Mouse (Mus musculus) ES-Bruce4 (cell line): ENCODE results near the gene Bloc1s3. TPM values are rescaled to one million over a fixed set of nuclear protein-coding genes. Genes with fewer than 3 reads are reported as not detected.

Source experiments
- H3K27ac ChIP-seq: 2 replicates; pipeline ENCODE4 v1.5.1; 2012; ENCODE audit warnings: low read length, inconsistent platforms; ENCODE audit not compliant: insufficient read depth
- H3K27me3 ChIP-seq: 2 replicates; pipeline ENCODE4 v1.6.1; 2012; ENCODE audit warnings: mild to moderate bottlenecking, low read length, inconsistent platforms; ENCODE audit not compliant: control insufficient read depth, poor library complexity, insufficient read depth, severe bottlenecking
- H3K36me3 ChIP-seq: 2 replicates; pipeline ENCODE4 v1.6.1; 2012; ENCODE audit warnings: inconsistent platforms, mild to moderate bottlenecking, low read length, moderate library complexity; ENCODE audit not compliant: control insufficient read depth, poor library complexity, insufficient read depth, severe bottlenecking
- H3K4me1 ChIP-seq: one replicate; pipeline ENCODE4 v1.8.1; 2011; ENCODE audit warnings: low read length; ENCODE audit not compliant: control insufficient read depth, insufficient read depth
- H3K4me3 ChIP-seq: 2 replicates; pipeline ENCODE4 v1.5.1; 2011; ENCODE audit warnings: low read depth, mild to moderate bottlenecking, low read length
- H3K9ac ChIP-seq: 2 replicates; pipeline ENCODE4 v1.6.1; 2012; ENCODE audit warnings: low read depth, mild to moderate bottlenecking, inconsistent platforms; ENCODE audit not compliant: poor library complexity, severe bottlenecking
- H3K9me3 ChIP-seq: replicated peaks from 2 replicates; pipeline ENCODE4 v1.6.1; 2012; ENCODE audit warnings: mild to moderate bottlenecking, low read length, inconsistent platforms; ENCODE audit not compliant: control insufficient read depth, poor library complexity, insufficient read depth, severe bottlenecking
- CTCF ChIP-seq: IDR thresholded peaks from one replicate; pipeline ENCODE4 v1.8.1; 2011; ENCODE audit warnings: low read depth, low read length
- EP300 ChIP-seq: IDR thresholded peaks from 2 replicates; pipeline ENCODE4 v1.6.1; 2011; ENCODE audit warnings: low read depth, low read length; ENCODE audit not compliant: insufficient read depth
- POLR2A ChIP-seq: IDR thresholded peaks from one replicate; pipeline ENCODE4 v1.8.1; 2011; ENCODE audit warnings: low read length; ENCODE audit not compliant: insufficient read depth
- polyA plus RNA-seq: library from polyadenylated mRNA; stranded (reverse); fragments of >200 nt; gene quantifications from 2 replicates; pipeline ENCODE4 v1.2.4, GENCODE M21; 2011; ENCODE audit warnings: low read depth; ENCODE audit not compliant: missing spikeins, insufficient read depth, insufficient read length

The Bloc1s3 gene
- polyA plus RNA-seq, 1 experiment = 5.7 TPM

DNA sequence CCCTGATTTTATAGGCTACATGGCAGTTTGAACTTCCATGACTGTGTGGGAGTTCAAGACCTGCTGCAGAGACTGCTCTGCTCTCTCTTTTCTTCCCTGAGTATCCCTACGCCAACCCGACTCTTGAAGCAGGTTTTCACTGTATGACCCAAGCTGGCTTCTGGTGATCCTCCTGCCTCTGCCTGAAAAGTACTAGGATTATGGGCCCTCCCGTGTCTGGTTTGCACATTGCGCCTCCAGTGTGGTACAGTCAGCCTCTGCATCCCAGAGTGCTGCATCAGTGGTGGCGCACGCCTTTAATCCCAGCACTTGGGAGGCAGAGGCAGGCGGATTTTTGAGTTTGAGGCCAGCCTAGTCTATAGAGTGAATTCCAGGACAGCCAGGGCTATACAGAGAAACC lies 1.6 kb upstream of the Bloc1s3 start:
- Histone ChIP-seq H3K27ac (no peak overlapping the region), H3K4me3 (peak overlapping the region; percentile 12), H3K9me3 (no peaks in the 10 kb centered on the region), H3K27me3 (no peaks in the 10 kb centered on the region), H3K4me1 (peaks cover 2% of the 10 kb centered on the region), H3K36me3 (no peaks in the 10 kb centered on the region), H3K9ac (peak overlapping the region; percentile 71)
- TF ChIP-seq CTCF = no peak
- no peak for TF ChIP-seq POLR2A
- no peak for TF ChIP-seq EP300

DNA sequence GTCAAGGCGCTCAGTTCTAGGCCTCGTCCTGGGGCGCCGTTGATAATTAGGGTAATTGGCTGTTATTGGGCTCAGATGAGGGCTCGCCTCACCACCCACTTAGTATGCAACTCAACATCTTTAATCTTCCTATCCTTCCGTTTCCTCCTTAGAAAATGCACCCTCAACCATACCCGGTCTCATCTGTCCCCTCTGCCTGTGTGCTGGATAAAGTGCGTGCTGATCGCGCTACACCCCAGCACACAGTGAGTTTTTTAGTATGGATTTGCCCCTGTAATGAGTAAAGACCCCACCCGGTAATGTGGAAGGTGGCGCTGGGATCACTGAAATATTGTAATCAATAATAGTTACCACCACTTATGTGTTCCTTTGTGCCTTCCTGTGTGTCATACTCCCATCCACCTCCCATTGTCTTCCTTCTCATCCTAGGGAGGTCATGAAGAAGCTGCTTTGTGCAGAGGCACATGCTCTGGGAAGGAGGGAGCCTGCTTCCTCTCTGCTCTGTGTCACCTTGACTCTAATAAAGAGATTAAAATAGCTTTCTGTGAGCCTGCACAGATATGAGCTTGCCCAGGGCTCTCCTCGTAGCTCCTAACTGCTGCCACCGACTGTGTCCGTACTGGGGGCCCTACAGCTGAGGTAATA lies 879 bp upstream of the Bloc1s3 start:
- no peak overlapping the region for H3K27ac ChIP-seq
- peak overlapping the region; percentile 90 for H3K4me3 ChIP-seq
- H3K9ac ChIP-seq = peak overlapping the region; percentile 71
- H3K4me1 ChIP-seq = no peaks in the 10 kb centered on the region
- H3K27me3 ChIP-seq = no peaks in the 10 kb centered on the region
- no peaks in the 10 kb centered on the region for H3K36me3 ChIP-seq
- H3K9me3 ChIP-seq = no peaks in the 10 kb centered on the region
- no peak for TF ChIP-seq POLR2A
- TF ChIP-seq EP300 = no peak
- no peak for TF ChIP-seq CTCF

DNA sequence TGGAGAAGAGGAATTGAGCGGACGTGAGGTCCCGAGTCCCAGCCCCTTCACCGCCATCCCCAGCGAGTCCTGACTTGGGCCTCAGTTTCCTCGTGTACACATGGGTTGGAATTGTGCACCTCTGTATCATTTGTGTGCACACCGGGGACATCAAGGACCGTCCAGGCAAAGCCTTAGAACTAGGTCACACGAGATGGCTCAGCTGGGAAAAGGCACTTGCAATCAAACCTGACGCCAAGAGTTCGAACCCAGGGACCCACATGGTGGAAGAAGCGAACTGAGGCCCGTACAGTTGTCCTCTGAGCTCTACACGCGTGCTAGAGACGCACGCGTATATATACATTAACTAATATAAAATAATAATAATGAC lies 570 bp downstream of the Bloc1s3 start:
- Histone ChIP-seq H3K4me3 (peak overlapping the region; percentile 86), H3K9me3 (no peaks in the 10 kb centered on the region), H3K4me1 (no peaks in the 10 kb centered on the region), H3K27ac (peak overlapping the region; percentile 24; the same call in 1 of the 2 replicates), H3K27me3 (no peaks in the 10 kb centered on the region), H3K36me3 (no peaks in the 10 kb centered on the region), H3K9ac (peak overlapping the region; percentile 71)
- TF ChIP-seq POLR2A = no peak

DNA sequence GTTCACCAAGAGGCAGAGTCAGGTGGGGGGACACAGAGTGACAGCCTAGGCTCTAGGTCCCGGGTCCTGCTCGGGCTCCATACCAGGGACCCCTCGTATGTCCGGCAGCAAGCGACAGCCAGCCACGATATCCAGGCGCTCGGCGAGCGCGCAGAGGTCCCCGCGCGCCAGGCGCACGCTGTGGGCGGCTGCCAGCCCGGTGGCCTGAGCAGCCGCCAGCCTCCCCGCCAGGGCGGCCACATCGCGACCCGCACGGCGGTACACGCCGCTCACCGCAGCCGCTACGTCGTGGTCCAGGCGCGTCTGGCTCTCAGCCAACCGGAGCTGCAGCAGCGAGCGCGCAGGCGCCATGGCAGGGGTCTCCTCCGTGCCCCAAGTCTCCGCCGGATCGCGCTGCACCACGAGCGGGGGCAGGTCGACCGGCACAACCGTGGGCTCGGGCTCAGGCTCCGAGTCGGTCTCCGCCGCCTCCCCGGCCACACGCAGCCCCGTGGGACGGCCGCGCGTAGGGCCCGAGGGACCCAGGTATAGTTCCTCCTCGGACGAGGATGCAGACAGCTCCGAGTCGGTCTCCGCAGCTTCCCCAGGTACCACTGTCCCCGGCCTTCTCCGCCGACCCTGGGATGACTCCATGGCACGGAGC lies 1.1 kb downstream of the Bloc1s3 start:
- no peaks in the 10 kb centered on the region for H3K27me3 ChIP-seq
- peak overlapping the region; percentile 24; the same call in 1 of the 2 replicates for H3K27ac ChIP-seq
- peak overlapping the region; percentile 86 for H3K4me3 ChIP-seq
- peak overlapping the region; percentile 71 for H3K9ac ChIP-seq
- TF ChIP-seq EP300 = no peak
- TF ChIP-seq CTCF = no peak
- TF ChIP-seq POLR2A = no peak
- H3K9me3 ChIP-seq = no peaks in the 10 kb centered on the region
- H3K4me1 ChIP-seq = no peaks in the 10 kb centered on the region
- no peaks in the 10 kb centered on the region for H3K36me3 ChIP-seq

DNA sequence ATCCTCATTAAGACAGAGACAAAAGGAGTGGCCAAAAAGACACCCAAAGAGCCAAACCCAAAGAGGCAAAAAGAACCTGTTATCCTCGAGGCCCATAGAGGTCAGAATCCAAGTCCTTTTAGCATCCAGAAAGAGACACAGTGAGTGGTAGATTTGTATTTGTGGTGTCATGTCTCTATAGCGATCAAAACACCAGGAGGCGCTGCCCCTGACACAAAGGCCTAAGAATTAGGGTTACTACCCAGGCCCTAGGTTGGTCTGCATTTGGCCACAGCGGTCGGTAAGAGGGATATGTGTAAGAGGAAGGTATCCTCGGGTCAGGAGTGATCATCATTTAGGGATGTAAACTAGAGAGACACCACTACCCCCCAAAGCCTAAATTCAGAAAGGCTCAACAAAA lies 1.8 kb downstream of the Bloc1s3 start:
- Histone ChIP-seq H3K27me3 (no peaks in the 10 kb centered on the region), H3K27ac (no peak overlapping the region; the same call in 1 of the 2 replicates), H3K4me1 (no peaks in the 10 kb centered on the region), H3K9ac (peak overlapping the region; percentile 71; the same call in 1 of the 2 replicates), H3K9me3 (no peaks in the 10 kb centered on the region), H3K4me3 (no peak overlapping the region), H3K36me3 (no peaks in the 10 kb centered on the region)
- TF ChIP-seq CTCF = peak; percentile 21
- TF ChIP-seq POLR2A = no peak
- no peak for TF ChIP-seq EP300

DNA sequence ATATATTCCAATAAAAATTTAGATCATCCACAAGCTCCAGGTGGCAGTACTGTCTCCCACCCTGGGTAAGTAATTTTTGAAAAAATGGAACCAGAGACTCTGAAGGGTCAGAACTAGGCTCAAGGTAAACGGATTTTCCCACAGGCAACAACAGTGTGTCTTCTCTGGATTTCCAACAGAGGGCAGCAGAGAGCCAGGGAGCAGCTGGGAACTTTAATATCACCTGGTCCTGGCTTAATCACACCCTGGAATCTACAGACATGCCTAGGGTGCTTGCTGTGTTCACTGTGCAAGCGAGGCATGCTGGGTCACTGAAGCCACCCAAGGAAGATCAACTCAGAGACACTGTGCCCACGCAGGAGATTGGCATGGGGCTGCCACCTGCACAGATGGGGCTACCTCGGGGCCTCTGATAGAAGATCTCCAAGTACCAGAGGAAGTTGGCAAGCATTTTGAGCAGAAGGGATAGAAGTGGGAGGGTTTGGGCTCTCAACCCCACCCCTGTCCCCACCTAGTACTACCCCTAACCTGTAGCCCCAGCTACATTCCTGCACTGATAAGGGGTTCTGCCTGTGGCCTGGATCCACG lies 4.6 kb downstream of the Bloc1s3 start:
- Histone ChIP-seq H3K9ac (no peak overlapping the region), H3K27me3 (no peaks in the 10 kb centered on the region), H3K4me3 (no peak overlapping the region), H3K36me3 (no peaks in the 10 kb centered on the region), H3K27ac (no peak overlapping the region), H3K9me3 (no peaks in the 10 kb centered on the region), H3K4me1 (no peaks in the 10 kb centered on the region)
- TF ChIP-seq CTCF (peak; percentile 75), POLR2A (no peak)
